Mouse (Mus musculus) hindbrain, embryonic 10.5 days (tissue): ENCODE measurements around the gene Cryba1. TPM values are rescaled to one million over a fixed set of nuclear protein-coding genes. Genes with fewer than 3 reads are reported as not detected.

ENCODE experiments used
- DNase-seq: peaks from one replicate; pipeline ENCODE4 v3.0.0-alpha.2; 2017; ENCODE audit warnings: low spot score
- H3K27ac ChIP-seq: fragments of 300-500 bp; sonication (generic); 2 replicates; pipeline ENCODE4 v1.5.1; 2016; ENCODE audit warnings: mild to moderate bottlenecking, moderate library complexity
- H3K27me3 ChIP-seq: fragments of 300-500 bp; sonication (generic); 2 replicates; pipeline ENCODE4 v1.6.1; 2016; ENCODE audit warnings: mild to moderate bottlenecking; ENCODE audit not compliant: poor library complexity, insufficient read depth, severe bottlenecking
- H3K36me3 ChIP-seq: fragments of 300-500 bp; sonication (generic); 2 replicates; pipeline ENCODE4 v1.6.1; 2016; ENCODE audit warnings: mild to moderate bottlenecking, moderate library complexity
- H3K4me1 ChIP-seq: fragments of 300-500 bp; sonication (generic); replicated peaks from 2 replicates; pipeline ENCODE4 v1.6.1; 2016; ENCODE audit warnings: mild to moderate bottlenecking
- H3K4me3 ChIP-seq: fragments of 300-500 bp; sonication (generic); 2 replicates; pipeline ENCODE4 v1.5.1; 2016; ENCODE audit warnings: mild to moderate bottlenecking, moderate library complexity
- H3K9me3 ChIP-seq: fragments of 300-500 bp; sonication (generic); 2 replicates; pipeline ENCODE4 v1.6.1; 2016; ENCODE audit warnings: mild to moderate bottlenecking, moderate library complexity
- WGBS: fragments of 180-500 bp; shearing (Covaris S2); methylation state at CpG from one replicate; pipeline ENCODE4 v1.1.7; 2016; 5-methylcytosine and 5-hydroxymethylcytosine counted together
- polyA plus RNA-seq: library from polyadenylated mRNA; unstranded; fragments of >200 nt; fragmentation: Nextera tagmentation; extraction: Ambion mirVana; gene quantifications from 2 replicates; pipeline ENCODE4 v1.2.1, GENCODE M21; 2016

Cryba1 gene
- polyA plus RNA-seq, 1 experiment from 2014 or later, result 2.2 TPM

DNA sequence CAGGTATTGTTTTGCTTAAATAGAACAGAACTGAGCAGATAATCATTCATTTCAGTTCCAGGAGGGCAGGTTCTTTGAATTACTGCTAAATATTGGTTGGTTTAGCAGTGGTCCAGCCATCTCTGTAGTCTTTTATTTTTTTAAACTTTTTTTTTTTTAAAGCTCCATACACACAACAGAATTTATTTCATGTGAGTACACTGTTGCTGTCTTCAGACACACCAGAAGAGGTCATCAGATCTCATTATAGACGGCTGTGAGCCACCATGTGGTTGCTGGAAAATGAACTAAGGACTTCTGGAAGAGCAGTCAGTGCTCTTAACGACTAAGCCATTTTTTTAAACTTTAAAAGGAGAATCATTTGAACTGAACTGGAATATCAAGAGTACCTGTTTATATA lies 27.9 kb downstream of the Cryba1 start:
- H3K4me1 ChIP-seq, result 0 out of 2 replicates have a peak, but pooled peaks cover 3% of the 10 kb centered on the region
- WGBS, result 85% methylated on average over 2 of the region's 2 CpGs
- DNase-seq, result no peak

DNA sequence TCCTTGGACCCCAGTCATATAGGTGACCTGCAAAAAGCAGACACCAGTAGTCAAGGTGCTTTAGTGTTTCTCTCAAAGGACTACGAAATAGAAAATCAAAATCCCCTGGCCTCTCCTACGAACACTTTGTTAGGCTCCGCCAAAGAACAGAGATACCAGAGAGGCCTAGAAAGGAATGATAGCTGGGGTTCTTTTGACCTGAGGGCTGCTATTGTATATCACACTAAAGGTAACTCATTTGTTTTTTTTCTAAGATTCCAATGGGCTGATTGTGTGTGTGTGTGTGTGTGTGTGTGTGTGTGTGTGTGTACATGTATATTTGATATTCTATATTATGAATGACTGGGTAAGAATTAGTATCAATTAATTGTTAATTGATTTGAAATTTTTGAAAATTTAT lies 32.1 kb downstream of the Cryba1 start:
- no peak for DNase-seq

More for the DNA sequence above, 27.9 kb downstream of the Cryba1 start:
- Histone ChIP-seq H3K9me3 (no peaks in the 10 kb centered on the region), H3K27me3 (no peaks in the 10 kb centered on the region), H3K27ac (no peak overlapping the region), H3K4me3 (no peak overlapping the region), H3K36me3 (peaks cover 96% of the 10 kb centered on the region)

DNA sequence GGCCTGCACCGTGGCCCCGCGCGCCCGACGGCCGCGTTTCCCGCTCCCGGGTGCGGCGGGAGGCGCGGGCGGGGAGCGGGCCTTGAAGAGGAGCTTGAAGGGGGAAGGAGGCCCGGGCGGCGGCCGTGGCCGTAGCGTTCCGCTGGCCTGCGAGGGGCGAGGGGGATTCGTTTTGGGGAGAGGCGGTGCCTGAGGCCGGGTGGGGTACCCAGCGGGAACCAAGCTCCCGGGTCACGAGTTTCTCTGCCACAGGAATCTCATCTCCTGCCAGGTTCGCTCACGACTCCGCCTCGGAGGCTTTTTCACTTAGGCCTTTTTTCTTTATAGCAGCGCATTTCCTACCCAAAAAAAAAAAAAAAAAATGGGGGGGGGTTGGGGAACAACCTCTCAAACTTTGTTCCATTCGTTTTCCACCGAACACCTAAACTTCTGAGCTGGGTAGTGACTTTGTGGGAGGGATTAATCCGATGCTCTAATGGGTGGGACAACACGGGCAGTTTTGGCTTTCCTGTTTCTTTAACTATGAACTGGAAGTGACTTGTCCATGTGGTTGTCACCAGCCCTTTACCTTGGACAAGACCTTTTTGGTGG lies 37.4 kb downstream of the Cryba1 start:
- Histone ChIP-seq H3K36me3 (peaks cover 41% of the 10 kb centered on the region), H3K27me3 (no peaks in the 10 kb centered on the region), H3K4me1 (peaks cover 21% of the 10 kb centered on the region), H3K4me3 (peak overlapping the region; percentile 98), H3K27ac (peak overlapping the region; percentile 99), H3K9me3 (no peaks in the 10 kb centered on the region)
- DNase-seq, result peak; percentile 57
- WGBS, result under 1% methylated on average over 40 of the region's 40 CpGs

More for the DNA sequence above, 32.1 kb downstream of the Cryba1 start:
- Histone ChIP-seq H3K4me3 (no peak overlapping the region), H3K27me3 (no peaks in the 10 kb centered on the region), H3K9me3 (no peaks in the 10 kb centered on the region), H3K36me3 (peaks cover 93% of the 10 kb centered on the region), H3K27ac (no peak overlapping the region), H3K4me1 (peaks cover 11% of the 10 kb centered on the region)
- WGBS, result 96% methylated on average over 3 of the region's 3 CpGs

DNA sequence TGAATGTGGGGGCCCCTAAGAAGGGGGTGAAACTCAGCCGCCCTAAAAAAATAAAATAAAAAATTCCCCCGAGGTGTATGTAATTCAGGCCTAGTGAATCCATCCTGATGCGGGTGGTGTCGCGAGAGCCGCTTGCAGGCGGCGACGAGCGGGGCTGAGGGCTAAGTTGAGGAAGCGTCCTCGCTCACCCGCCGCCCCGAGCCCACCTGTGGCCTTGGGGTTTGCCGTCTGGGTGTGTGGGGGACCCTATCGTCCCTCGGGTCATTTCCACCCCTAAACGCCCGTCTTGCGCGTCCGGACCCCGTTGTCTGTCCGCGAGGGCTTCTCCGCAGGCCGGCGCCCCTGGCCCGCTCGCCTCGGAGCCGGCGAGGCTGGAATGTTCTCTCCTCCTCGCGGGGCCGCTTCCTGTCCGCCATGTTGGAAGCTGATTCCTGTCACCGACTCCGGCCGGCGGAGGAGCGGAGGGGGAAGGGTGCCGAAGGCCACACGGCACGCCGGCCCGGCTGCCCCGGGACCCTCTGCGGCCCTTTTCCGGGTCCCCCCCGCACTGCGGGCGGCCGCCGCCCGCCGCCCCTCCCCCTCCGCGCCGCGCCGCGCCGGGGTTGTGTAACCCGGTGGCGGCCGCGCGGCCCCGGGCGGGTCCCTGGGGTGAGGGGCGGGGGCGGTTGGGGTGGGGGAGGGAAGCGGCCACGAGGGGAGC lies 38.1 kb downstream of the Cryba1 start:
- WGBS, result under 1% methylated on average over 62 of the region's 76 CpGs
- Histone ChIP-seq H3K9me3 (no peaks in the 10 kb centered on the region), H3K4me1 (peaks cover 18% of the 10 kb centered on the region), H3K27ac (peak overlapping the region; percentile 99), H3K4me3 (peak overlapping the region; percentile 98), H3K36me3 (peaks cover 35% of the 10 kb centered on the region), H3K27me3 (no peaks in the 10 kb centered on the region)
- DNase-seq, result peak; percentile 82

DNA sequence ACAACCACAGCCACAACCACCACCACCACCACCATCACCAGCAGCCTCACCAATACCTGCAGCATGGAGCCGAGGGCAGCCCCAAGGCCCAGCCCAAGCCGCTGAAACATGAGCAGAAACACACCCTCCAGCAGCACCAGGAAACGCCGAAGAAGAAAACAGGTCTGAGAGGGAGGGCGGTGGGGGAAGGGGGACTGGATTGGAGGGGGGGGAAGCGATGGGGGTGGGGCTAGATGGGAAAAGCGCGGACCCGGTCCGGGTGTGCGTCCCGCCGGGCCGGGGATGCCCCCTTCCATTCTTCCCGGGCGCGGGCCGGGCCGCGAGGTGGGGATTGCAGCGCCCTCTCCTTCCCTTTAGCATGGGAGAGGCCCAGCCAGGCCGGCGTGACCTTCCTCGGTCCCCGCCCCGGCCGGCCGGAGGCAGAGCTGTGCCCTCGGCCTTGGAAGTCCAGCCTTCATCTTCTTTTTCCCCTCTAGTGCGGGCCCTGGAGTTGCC lies 38.7 kb downstream of the Cryba1 start:
- DNase-seq, result no peak
- WGBS, result under 1% methylated on average over 30 of the region's 30 CpGs
- Histone ChIP-seq H3K9me3 (no peaks in the 10 kb centered on the region), H3K4me3 (peak overlapping the region; percentile 98), H3K27me3 (no peaks in the 10 kb centered on the region), H3K27ac (peak overlapping the region; percentile 99), H3K36me3 (peaks cover 29% of the 10 kb centered on the region), H3K4me1 (peaks cover 18% of the 10 kb centered on the region)

DNA sequence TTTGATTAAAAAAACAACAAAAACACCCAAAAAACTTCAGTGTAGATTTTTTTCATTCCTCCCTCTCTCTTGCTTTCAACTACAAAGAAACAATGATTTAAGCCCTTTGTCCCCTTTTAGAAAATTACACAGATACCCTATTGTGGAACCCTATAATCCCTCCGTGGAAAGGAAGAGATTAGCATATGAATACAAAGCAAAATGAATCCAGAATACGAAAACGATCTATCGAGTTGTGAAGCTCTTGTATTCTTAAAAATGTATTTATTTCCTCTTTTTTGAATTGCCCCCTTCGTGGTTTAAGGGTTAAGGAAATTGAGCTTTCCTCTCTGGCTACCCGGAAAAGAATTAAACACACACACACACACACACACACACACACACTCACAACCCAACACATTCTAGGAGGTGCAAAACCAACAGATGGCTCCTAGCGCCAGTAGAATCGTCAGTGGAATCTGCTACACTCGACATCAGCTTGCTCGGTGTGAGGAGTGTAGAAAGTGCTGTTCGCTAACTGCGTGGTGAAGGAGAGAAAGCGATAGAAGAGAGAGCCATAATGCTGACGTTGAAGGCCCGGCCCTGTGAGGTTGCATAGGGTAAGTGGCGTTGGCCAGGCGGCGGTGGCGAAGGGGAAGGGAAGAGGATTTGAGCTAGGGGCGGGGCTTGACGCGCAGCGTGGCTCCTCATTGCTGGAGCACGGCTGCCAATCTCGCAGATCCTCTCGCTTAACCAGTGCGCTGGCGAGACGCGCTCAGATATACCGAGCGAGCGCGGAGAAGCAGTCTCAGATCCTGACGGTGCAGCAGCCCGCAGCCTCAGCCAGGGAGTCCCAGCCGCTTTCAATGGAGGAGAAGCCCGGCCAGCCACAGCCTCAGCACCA lies 39.5 kb downstream of the Cryba1 start, which contains the start of gene Nufip2:
Gene Nufip2 (plus strand): TSS at position 773 of the 883 bp plus-strand sequence.
- peak; percentile 99 for DNase-seq
- Histone ChIP-seq H3K9me3 (no peaks in the 10 kb centered on the region), H3K4me1 (peaks cover 18% of the 10 kb centered on the region), H3K27ac (peak within 1 kb of the TSS; percentile 99), H3K27me3 (no peaks in the 10 kb centered on the region), H3K36me3 (peaks cover 21% of the 10 kb centered on the region), H3K4me3 (peak within 1 kb of the TSS; percentile 98)
- WGBS, result under 1% methylated on average over 38 of the region's 38 CpGs

DNA sequence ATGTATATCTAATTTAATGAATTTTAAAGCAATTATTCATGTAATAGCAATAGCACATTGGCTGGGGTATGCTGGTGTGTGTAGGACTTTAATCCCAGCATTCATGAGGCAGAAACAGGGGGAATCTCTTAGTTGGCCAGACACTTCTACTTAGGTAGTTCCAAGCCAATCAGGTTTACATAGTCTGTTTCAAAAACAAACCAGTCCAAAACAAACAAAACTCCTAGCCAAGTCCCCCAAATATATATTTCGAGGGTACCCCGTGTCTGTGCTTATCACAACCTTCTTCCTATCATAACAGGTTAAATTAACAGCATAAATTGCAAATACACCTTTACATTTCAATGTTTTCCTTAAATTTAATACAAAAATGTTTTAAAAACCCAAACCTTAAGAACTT lies 40.2 kb downstream of the Cryba1 start:
- no peak for DNase-seq
- H3K4me3 ChIP-seq, result peak overlapping the region; percentile 98
- no peaks in the 10 kb centered on the region for H3K27me3 ChIP-seq
- 80% methylated on average over 2 of the region's 2 CpGs for WGBS
- H3K4me1 ChIP-seq, result peaks cover 23% of the 10 kb centered on the region
- peak overlapping the region; percentile 99; the same call in 1 of the 2 replicates for H3K27ac ChIP-seq
- no peaks in the 10 kb centered on the region for H3K9me3 ChIP-seq
- peaks cover 14% of the 10 kb centered on the region for H3K36me3 ChIP-seq

DNA sequence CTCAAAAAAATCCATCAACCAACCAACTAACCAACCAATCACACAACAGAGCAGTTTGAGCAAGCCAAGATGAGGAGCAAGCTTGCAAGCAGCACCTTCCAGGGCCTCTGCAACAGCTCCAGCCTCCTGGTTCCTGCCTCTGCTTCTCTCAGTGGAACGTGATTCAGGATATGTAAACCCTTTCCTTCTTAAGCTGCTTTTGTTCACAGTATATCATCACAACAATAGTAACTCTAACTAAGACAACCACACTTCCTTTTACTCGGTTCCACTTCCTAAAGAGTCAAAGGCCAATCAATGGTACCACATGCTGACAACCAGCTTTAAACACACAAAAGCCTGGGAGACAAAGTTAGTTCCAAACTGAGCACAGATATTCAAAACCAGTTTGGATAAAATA lies 45.1 kb downstream of the Cryba1 start:
- DNase-seq, result no peak

DNA sequence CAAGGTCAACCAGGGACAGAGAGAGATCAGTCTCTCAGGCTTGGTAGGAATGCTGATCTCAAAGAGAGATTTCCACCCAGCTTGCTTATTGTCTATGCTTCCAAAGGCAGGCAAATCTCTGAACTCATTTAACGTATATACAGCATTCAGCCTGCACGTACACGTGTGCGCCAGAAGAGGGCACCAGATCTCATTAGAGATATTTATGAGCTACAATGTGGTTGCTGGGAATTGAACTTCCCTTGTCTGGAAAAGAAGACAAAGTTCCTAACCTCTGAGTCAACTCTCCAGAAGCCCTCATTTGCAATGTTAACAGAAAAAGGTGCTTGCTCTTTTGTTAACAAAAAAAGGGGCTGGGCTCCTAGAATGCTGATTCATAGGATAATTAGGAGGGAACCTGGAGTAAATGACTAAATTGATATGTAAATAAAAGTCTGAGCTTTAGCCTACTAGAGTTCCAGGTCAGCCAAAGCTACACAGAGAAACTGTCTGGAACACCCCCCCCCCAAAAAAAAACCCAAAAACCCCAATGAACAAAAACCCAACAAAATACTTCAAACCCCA lies 51.6 kb downstream of the Cryba1 start:
- WGBS, result 64% methylated on average over 4 of the region's 4 CpGs
- no peak overlapping the region for H3K4me3 ChIP-seq
- H3K4me1 ChIP-seq, result no peaks in the 10 kb centered on the region
- peaks cover 6% of the 10 kb centered on the region; the same call in 1 of the 2 replicates for H3K9me3 ChIP-seq
- no peaks in the 10 kb centered on the region for H3K36me3 ChIP-seq
- H3K27me3 ChIP-seq, result no peaks in the 10 kb centered on the region
- no peak for DNase-seq
- H3K27ac ChIP-seq, result no peak overlapping the region

More for the DNA sequence above, 45.1 kb downstream of the Cryba1 start:
- H3K9me3 ChIP-seq, result no peaks in the 10 kb centered on the region
- WGBS, result 12% methylated on average over 2 of the region's 2 CpGs
- no peak overlapping the region for H3K4me3 ChIP-seq
- no peak overlapping the region for H3K27ac ChIP-seq
- peaks cover 11% of the 10 kb centered on the region; the same call in 1 of the 2 replicates for H3K4me1 ChIP-seq
- no peaks in the 10 kb centered on the region for H3K36me3 ChIP-seq
- H3K27me3 ChIP-seq, result no peaks in the 10 kb centered on the region

DNA sequence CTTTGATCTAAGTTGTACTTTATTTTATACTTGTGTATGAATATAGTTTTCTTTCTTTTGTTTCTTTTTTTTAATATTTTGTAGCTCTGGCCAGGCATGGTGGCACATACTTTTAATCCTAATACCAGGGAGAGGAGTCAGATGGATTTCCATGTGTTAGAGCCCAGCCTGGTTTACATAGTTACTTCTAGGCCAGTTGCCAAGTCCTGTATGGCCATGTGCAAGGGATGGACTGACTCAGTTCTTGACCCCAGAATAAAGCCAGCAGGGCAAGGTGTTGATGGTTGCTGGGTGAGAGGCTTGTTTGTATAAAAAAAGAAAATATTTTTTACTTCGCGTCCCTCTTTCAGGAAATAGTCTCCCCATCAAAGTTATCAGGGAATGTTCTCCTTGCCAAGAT lies 52.3 kb downstream of the Cryba1 start:
- Histone ChIP-seq H3K4me3 (no peak overlapping the region), H3K27ac (no peak overlapping the region), H3K27me3 (no peaks in the 10 kb centered on the region), H3K36me3 (no peaks in the 10 kb centered on the region), H3K9me3 (peaks cover 6% of the 10 kb centered on the region; the same call in 1 of the 2 replicates), H3K4me1 (no peaks in the 10 kb centered on the region)
- DNase-seq, result no peak
- WGBS, result 97% methylated on average over 2 of the region's 2 CpGs
